In the genomic region with DNA sequence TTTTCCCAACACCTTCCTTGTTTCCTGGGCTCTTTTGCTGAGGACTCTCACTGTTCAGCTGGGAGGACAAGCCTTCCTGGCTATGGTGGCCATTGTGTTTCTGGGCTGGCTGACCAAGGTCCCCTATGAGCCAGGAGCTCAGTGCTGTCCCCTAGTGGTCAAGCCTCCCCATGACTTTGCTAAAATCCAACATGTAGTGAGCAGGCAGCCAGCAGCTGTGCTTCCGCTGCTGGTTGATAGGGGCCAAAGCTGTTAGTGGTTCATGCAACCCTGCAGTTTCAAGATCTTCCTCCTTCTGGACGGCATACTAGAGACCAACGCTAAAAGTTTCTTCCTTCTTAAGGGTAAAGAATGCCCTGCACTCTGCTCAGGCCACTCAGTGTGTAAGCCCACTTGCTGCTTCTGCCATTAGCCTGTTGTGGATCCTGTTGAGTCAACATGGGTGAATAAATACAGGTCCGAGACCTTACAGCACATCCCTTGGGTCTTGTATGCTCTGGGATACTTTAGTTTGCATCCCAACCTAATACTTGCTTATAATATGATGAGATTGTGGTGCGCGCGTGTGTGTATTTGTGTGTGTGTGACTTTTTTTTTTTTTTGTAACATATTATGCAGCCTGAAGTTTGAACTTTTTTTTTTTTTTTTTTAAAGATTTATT, we compare ENCODE assay signal across 9 mouse cellular contexts. TPM values are rescaled to one million over a fixed set of nuclear protein-coding genes. Genes with fewer than 3 reads are reported as not detected.
DNase-seq lines count a peak whose midpoint lies in the region; ATAC-seq and TF ChIP-seq lines count a peak whose summit lies in the region.
"Had no signal": no experiment of that assay in that cellular context is flagged by ENCODE, and none has a peak within 500 bp of the region (broad histone marks: within the 10 kb centered on the region; RNA-seq: fewer than 3 reads in every experiment).

No protein-coding gene starts in this region.

- H3K27me3 ChIP-seq in C2C12 (ENCODE audit: control insufficient read depth, insufficient read depth, insufficient read length), result no peaks in the 10 kb centered on the region
- 0 out of 2 replicates have a peak, but pooled peaks cover 5% of the 10 kb centered on the region for H3K27me3 ChIP-seq in embryonic facial prominence, embryonic 10.5 days (replicated peaks; ENCODE audit: low read depth, poor library complexity, severe bottlenecking)
- no peaks in the 10 kb centered on the region for H3K27me3 ChIP-seq in heart, embryonic 10.5 days (ENCODE audit: insufficient read depth, poor library complexity, severe bottlenecking)
- H3K27me3 ChIP-seq in kidney, postnatal 0 days (ENCODE audit: insufficient read depth, low read length), result no peaks in the 10 kb centered on the region
- no peaks in the 10 kb centered on the region for H3K27me3 ChIP-seq in liver, embryonic 12.5 days (replicated peaks)
- no peaks in the 10 kb centered on the region for H3K27me3 ChIP-seq in stomach, embryonic 15.5 days (replicated peaks)
- H3K27me3 ChIP-seq: limb, embryonic 15.5 days had no signal

- no peaks in the 10 kb centered on the region for H3K9me3 ChIP-seq in embryonic facial prominence, embryonic 10.5 days
- no peaks in the 10 kb centered on the region for H3K9me3 ChIP-seq in heart, embryonic 10.5 days
- no peaks in the 10 kb centered on the region for H3K9me3 ChIP-seq in kidney, postnatal 0 days (replicated peaks; ENCODE audit: low read length)
- no peaks in the 10 kb centered on the region for H3K9me3 ChIP-seq in liver, embryonic 12.5 days (replicated peaks)
- H3K9me3 ChIP-seq in stomach, embryonic 15.5 days, result no peaks in the 10 kb centered on the region
- H3K9me3 ChIP-seq: limb, embryonic 15.5 days had no signal

- 25% methylated on average over 7 of the region's 7 CpGs for whole genome bisulfite sequencing in embryonic facial prominence, embryonic 10.5 days
- 29% methylated on average over 7 of the region's 7 CpGs for WGBS in heart, embryonic 10.5 days
- WGBS in kidney, postnatal 0 days, result 42% methylated on average over 7 of the region's 7 CpGs
- 14% methylated on average over 7 of the region's 7 CpGs for WGBS in liver, embryonic 12.5 days (ENCODE audit: insufficient replicate concordance)
- 38% methylated on average over 7 of the region's 7 CpGs for WGBS in stomach, embryonic 15.5 days

- peak; percentile 85 for DNase-seq in adrenal gland, adult 8-10 months
- DNase-seq in embryonic facial prominence, embryonic 10.5 days (ENCODE audit: low spot score), result peak; percentile 92
- peak; percentile 92 for DNase-seq in heart, embryonic 10.5 days (ENCODE audit: low spot score)
- DNase-seq in kidney, postnatal 0 days (ENCODE audit: low spot score), result peak; percentile 93
- DNase-seq in natural killer cell, adult 2 months (ENCODE audit: low spot score in 2 of 2), result peak; percentile 94

- H3K36me3 ChIP-seq in C2C12 (ENCODE audit: control insufficient read depth, insufficient read depth), result no peaks in the 10 kb centered on the region
- H3K36me3 ChIP-seq in embryonic facial prominence, embryonic 10.5 days (replicated peaks), result no peaks in the 10 kb centered on the region
- H3K36me3 ChIP-seq in heart, embryonic 10.5 days, result no peaks in the 10 kb centered on the region
- no peaks in the 10 kb centered on the region for H3K36me3 ChIP-seq in kidney, postnatal 0 days (ENCODE audit: insufficient read depth, low read length)
- no peaks in the 10 kb centered on the region for H3K36me3 ChIP-seq in liver, embryonic 12.5 days
- no peaks in the 10 kb centered on the region for H3K36me3 ChIP-seq in stomach, embryonic 15.5 days
- H3K36me3 ChIP-seq: limb, embryonic 15.5 days had no signal

- H3ac ChIP-seq in C2C12 (ENCODE audit: control insufficient read depth, insufficient read length, low read depth), result no peak overlapping the region

- no peak overlapping the region for H3K4me3 ChIP-seq in C2C12 (ENCODE audit: insufficient read depth, poor library complexity, severe bottlenecking)
- H3K4me3 ChIP-seq in embryonic facial prominence, embryonic 10.5 days, result peak overlapping the region; percentile 35
- 0 out of 2 replicates have a peak overlapping the region, but pooled peaks have one; percentile 31 for H3K4me3 ChIP-seq in heart, embryonic 10.5 days
- H3K4me3 ChIP-seq in kidney, postnatal 0 days (replicated peaks; ENCODE audit: low read depth, low read length), result no peak overlapping the region
- H3K4me3 ChIP-seq in liver, embryonic 12.5 days, result peak overlapping the region; percentile 16
- H3K4me3 ChIP-seq in stomach, embryonic 15.5 days (replicated peaks), result no peak overlapping the region
- H3K4me3 ChIP-seq: limb, embryonic 15.5 days had no signal

- no peak overlapping the region for H3K9ac ChIP-seq in kidney, postnatal 0 days (ENCODE audit: low read depth, low read length)
- no peak overlapping the region for H3K9ac ChIP-seq in liver, embryonic 12.5 days
- H3K9ac ChIP-seq in stomach, embryonic 15.5 days, result no peak overlapping the region
- H3K9ac ChIP-seq: limb, embryonic 15.5 days had no signal

- H3K79me2 ChIP-seq in C2C12 (ENCODE audit: control insufficient read depth, insufficient read depth), result no peaks in the 10 kb centered on the region

- no peak overlapping the region for H3K4me2 ChIP-seq in kidney, postnatal 0 days (ENCODE audit: low read length)
- H3K4me2 ChIP-seq in liver, embryonic 12.5 days, result peak overlapping the region; percentile 57
- H3K4me2 ChIP-seq in stomach, embryonic 15.5 days, result 0 out of 2 replicates have a peak overlapping the region, but pooled peaks have one; percentile 23
- H3K4me2 ChIP-seq: limb, embryonic 15.5 days had no signal

- no peaks in the 10 kb centered on the region for H3K79me3 ChIP-seq in C2C12 (ENCODE audit: low read depth)

- peak; percentile 26; the same call in 1 of the 2 replicates for ATAC-seq in kidney, postnatal 0 days (replicated peaks; ENCODE audit: low FRiP score, low read depth)
- peak; percentile 66 for ATAC-seq in liver, embryonic 12.5 days
- ATAC-seq in stomach, embryonic 15.5 days (ENCODE audit: insufficient read depth, low FRiP score, low read depth), result no peak

- peaks cover 25% of the 10 kb centered on the region for H3K4me1 ChIP-seq in embryonic facial prominence, embryonic 10.5 days
- peaks cover 14% of the 10 kb centered on the region for H3K4me1 ChIP-seq in heart, embryonic 10.5 days
- H3K4me1 ChIP-seq in kidney, postnatal 0 days (replicated peaks; ENCODE audit: insufficient read depth, low read length), result no peaks in the 10 kb centered on the region
- H3K4me1 ChIP-seq in liver, embryonic 12.5 days, result peaks cover 34% of the 10 kb centered on the region
- peaks cover 18% of the 10 kb centered on the region; the same call in 1 of the 2 replicates for H3K4me1 ChIP-seq in stomach, embryonic 15.5 days

- peak; percentile 83 for TF ChIP-seq CTCF in C2C12 (IDR thresholded peaks at IDR 0.05; ENCODE audit: control insufficient read depth, insufficient read depth, insufficient read length)
- peak; percentile 99 for TF ChIP-seq CTCF in kidney, postnatal 0 days (IDR thresholded peaks at IDR 0.05; ENCODE audit: low read depth)

- peak overlapping the region; percentile 41 for H3K27ac ChIP-seq in embryonic facial prominence, embryonic 10.5 days (replicated peaks)
- H3K27ac ChIP-seq in heart, embryonic 10.5 days, result no peak overlapping the region
- H3K27ac ChIP-seq in kidney, postnatal 0 days, result no peak overlapping the region
- peak overlapping the region; percentile 83 for H3K27ac ChIP-seq in liver, embryonic 12.5 days
- H3K27ac ChIP-seq in stomach, embryonic 15.5 days, result peak overlapping the region; percentile 35; the same call in 1 of the 2 replicates
- H3K27ac ChIP-seq: limb, embryonic 15.5 days had no signal

RNA-seq across cellular contexts. Expression of a gene that starts 19.3 kb away (rescaled TPM):
- not detected for polyA plus RNA-seq in C2C12 (2012; fragmentation: generic; extraction: Trizol)
- total RNA-seq in adrenal gland, adult 8-10 months (2022), result under 1 TPM in 2 of 4 experiments, not detected in 2; 0.17 to 0.31 TPM
- not detected in 2 replicates for polyA plus RNA-seq in embryonic facial prominence, embryonic 10.5 days (2016; fragmentation: Nextera tagmentation; extraction: Ambion mirVana)
- not detected in 2 replicates for polyA plus RNA-seq in heart, embryonic 10.5 days (2016; fragmentation: Nextera tagmentation; extraction: Ambion mirVana)
- not detected in 2 replicates for polyA plus RNA-seq in kidney, postnatal 0 days (2015; fragmentation: Nextera tagmentation; extraction: Ambion mirVana)
- not detected in 2 replicates for polyA plus RNA-seq in liver, embryonic 12.5 days (2016; fragmentation: Nextera tagmentation; extraction: Ambion mirVana)
- 0.35 and 0.60 TPM in 2 replicates for polyA plus RNA-seq in stomach, embryonic 15.5 days (2015; fragmentation: Nextera tagmentation; extraction: Ambion mirVana)

RNA-seq across cellular contexts. Expression of a gene that starts 19.3 kb away (rescaled TPM):
- not detected for polyA plus RNA-seq in C2C12 (2012; fragmentation: generic; extraction: Trizol)
- total RNA-seq in adrenal gland, adult 8-10 months (2022), result under 1 TPM in 1 of 4 experiments, not detected in 3; 0.54 TPM
- polyA plus RNA-seq in embryonic facial prominence, embryonic 10.5 days (2016; fragmentation: Nextera tagmentation; extraction: Ambion mirVana), result not detected in 2 replicates
- polyA plus RNA-seq in heart, embryonic 10.5 days (2016; fragmentation: Nextera tagmentation; extraction: Ambion mirVana), result not detected in 2 replicates
- polyA plus RNA-seq in kidney, postnatal 0 days (2015; fragmentation: Nextera tagmentation; extraction: Ambion mirVana), result not detected in 2 replicates
- polyA plus RNA-seq in liver, embryonic 12.5 days (2016; fragmentation: Nextera tagmentation; extraction: Ambion mirVana), result not detected in 2 replicates
- 0.21 TPM in 1 of 2 replicates, not detected in the other for polyA plus RNA-seq in stomach, embryonic 15.5 days (2015; fragmentation: Nextera tagmentation; extraction: Ambion mirVana)
- polyA plus RNA-seq: limb, embryonic 15.5 days had no signal

RNA-seq across cellular contexts. Expression of a gene that starts 41.9 kb away (rescaled TPM):
- not detected for polyA plus RNA-seq in C2C12 (2012; fragmentation: generic; extraction: Trizol)
- under 1 TPM in 3 of 4 experiments, not detected in 1; 0.10 to 0.65 (median 0.22) TPM for total RNA-seq in adrenal gland, adult 8-10 months (2022)
- polyA plus RNA-seq in embryonic facial prominence, embryonic 10.5 days (2016; fragmentation: Nextera tagmentation; extraction: Ambion mirVana), result not detected in 2 replicates
- not detected in 2 replicates for polyA plus RNA-seq in heart, embryonic 10.5 days (2016; fragmentation: Nextera tagmentation; extraction: Ambion mirVana)
- 0.12 TPM in 1 of 2 replicates, not detected in the other for polyA plus RNA-seq in kidney, postnatal 0 days (2015; fragmentation: Nextera tagmentation; extraction: Ambion mirVana)
- polyA plus RNA-seq in liver, embryonic 12.5 days (2016; fragmentation: Nextera tagmentation; extraction: Ambion mirVana), result 0.06 TPM in 1 of 2 replicates, not detected in the other
- polyA plus RNA-seq in stomach, embryonic 15.5 days (2015; fragmentation: Nextera tagmentation; extraction: Ambion mirVana), result 0.34 and 0.45 TPM in 2 replicates
- polyA plus RNA-seq: limb, embryonic 15.5 days had no signal

RNA-seq across cellular contexts. Expression of a gene that starts 45.5 kb away (rescaled TPM):
- not detected for polyA plus RNA-seq in C2C12 (2012; fragmentation: generic; extraction: Trizol)
- 1 to 10 TPM in 1 of 4 experiments, under 1 TPM in 2, not detected in 1; 0.35 to 1.0 (median 0.59) TPM for total RNA-seq in adrenal gland, adult 8-10 months (2022)
- polyA plus RNA-seq in embryonic facial prominence, embryonic 10.5 days (2016; fragmentation: Nextera tagmentation; extraction: Ambion mirVana), result 1.1 and 2.0 TPM in 2 replicates
- polyA plus RNA-seq in heart, embryonic 10.5 days (2016; fragmentation: Nextera tagmentation; extraction: Ambion mirVana), result 0.49 and 0.70 TPM in 2 replicates
- polyA plus RNA-seq in kidney, postnatal 0 days (2015; fragmentation: Nextera tagmentation; extraction: Ambion mirVana), result 0.51 and 0.65 TPM in 2 replicates
- polyA plus RNA-seq in liver, embryonic 12.5 days (2016; fragmentation: Nextera tagmentation; extraction: Ambion mirVana), result 6.3 and 6.4 TPM in 2 replicates
- 1.6 TPM in 2 replicates for polyA plus RNA-seq in stomach, embryonic 15.5 days (2015; fragmentation: Nextera tagmentation; extraction: Ambion mirVana)

RNA-seq across cellular contexts. Expression of a gene that starts 56.4 kb away (rescaled TPM):
- not detected for polyA plus RNA-seq in C2C12 (2012; fragmentation: generic; extraction: Trizol)
- 1 to 10 TPM in 1 of 4 experiments, under 1 TPM in 3; 0.22 to 1.0 (median 0.56) TPM for total RNA-seq in adrenal gland, adult 8-10 months (2022)
- not detected in 2 replicates for polyA plus RNA-seq in embryonic facial prominence, embryonic 10.5 days (2016; fragmentation: Nextera tagmentation; extraction: Ambion mirVana)
- polyA plus RNA-seq in heart, embryonic 10.5 days (2016; fragmentation: Nextera tagmentation; extraction: Ambion mirVana), result 0.08 TPM in 1 of 2 replicates, not detected in the other
- polyA plus RNA-seq in kidney, postnatal 0 days (2015; fragmentation: Nextera tagmentation; extraction: Ambion mirVana), result 0.16 and 0.17 TPM in 2 replicates
- polyA plus RNA-seq in liver, embryonic 12.5 days (2016; fragmentation: Nextera tagmentation; extraction: Ambion mirVana), result 0.10 TPM in 1 of 2 replicates, not detected in the other
- 0.12 and 0.23 TPM in 2 replicates for polyA plus RNA-seq in stomach, embryonic 15.5 days (2015; fragmentation: Nextera tagmentation; extraction: Ambion mirVana)
- polyA plus RNA-seq: limb, embryonic 15.5 days had no signal

Comparison
In these comparisons a context has a peak if more than half of its experiments do, and no peak if none do; other contexts are left out.
1. H3K4me3 ChIP-seq: peak in embryonic facial prominence, embryonic 10.5 days (single experiment), heart, embryonic 10.5 days (single experiment) and liver, embryonic 12.5 days (single experiment); none in C2C12 (single experiment), kidney, postnatal 0 days (single experiment) and stomach, embryonic 15.5 days (single experiment).
2. H3K27ac ChIP-seq: peak in embryonic facial prominence, embryonic 10.5 days (single experiment), liver, embryonic 12.5 days (single experiment) and stomach, embryonic 15.5 days (single experiment); none in heart, embryonic 10.5 days (single experiment) and kidney, postnatal 0 days (single experiment).
3. Peak in every context shown above with its lines, with median percentiles within 50 percentile points of each other: DNase-seq.